ENCODE assay signal across 8 mouse cellular contexts in genomic region chr5:23711671-23712129, GRCm38 (mm10). TPM values are rescaled to one million over a fixed set of nuclear protein-coding genes. Genes with fewer than 3 reads are reported as not detected.
A peak's percentile ranks its signal among the peaks of the same experiment; 100 is the strongest.
DNase-seq lines count a peak whose midpoint lies in the region; ATAC-seq and TF ChIP-seq lines count a peak whose summit lies in the region.
"Not testable (repeated sequence)": the region's sequence is repeated elsewhere in the genome, so short reads cannot be mapped to it uniquely, and the experiment has no call there.

No protein-coding gene starts in this region.

- peak overlapping the region; percentile 79 for H3K4me2 ChIP-seq in heart, embryonic 16.5 days (ENCODE audit: low read depth, low read length)
- peak overlapping the region; percentile 71 for H3K4me2 ChIP-seq in kidney, embryonic 15.5 days
- H3K4me2 ChIP-seq in limb, embryonic 11.5 days (ENCODE audit: low read depth, severe bottlenecking) = peak overlapping the region; percentile 58

- peaks cover 45% of the 10 kb centered on the region for H3K36me3 ChIP-seq in forebrain, embryonic 10.5 days (replicated peaks)
- peaks cover 32% of the 10 kb centered on the region for H3K36me3 ChIP-seq in heart, embryonic 16.5 days (ENCODE audit: control insufficient read depth, insufficient read depth)
- peaks cover 42% of the 10 kb centered on the region for H3K36me3 ChIP-seq in kidney, embryonic 15.5 days
- peaks cover 33% of the 10 kb centered on the region for H3K36me3 ChIP-seq in limb, embryonic 11.5 days (ENCODE audit: control insufficient read depth, insufficient read depth, low read length)
- peaks cover 14% of the 10 kb centered on the region for H3K36me3 ChIP-seq in megakaryocyte, embryonic 14.5 days (replicated peaks; ENCODE audit: low read length)

- H3K27ac ChIP-seq in bone marrow macrophage, adult 2 months (ENCODE audit: insufficient read depth, low read depth, low read length) = peak overlapping the region; percentile 56
- peak overlapping the region; percentile 92 for H3K27ac ChIP-seq in forebrain, embryonic 10.5 days
- peak overlapping the region; percentile 73 for H3K27ac ChIP-seq in heart, embryonic 16.5 days (ENCODE audit: low read length)
- peak overlapping the region; percentile 82 for H3K27ac ChIP-seq in kidney, embryonic 15.5 days
- H3K27ac ChIP-seq in limb, embryonic 11.5 days (replicated peaks; ENCODE audit: low read depth, low read length) = not testable (repeated sequence)

- not testable (repeated sequence) for H3K4me1 ChIP-seq in bone marrow macrophage, adult 2 months (ENCODE audit: control insufficient read depth, insufficient read depth, low read length); heart, embryonic 16.5 days (ENCODE audit: control insufficient read depth, insufficient read depth, low read length); kidney, embryonic 15.5 days; limb, embryonic 11.5 days (ENCODE audit: control insufficient read depth, insufficient read depth, low read length)
- H3K4me1 ChIP-seq in forebrain, embryonic 10.5 days = peaks cover 13% of the 10 kb centered on the region
- peaks cover 23% of the 10 kb centered on the region for H3K4me1 ChIP-seq in megakaryocyte, embryonic 14.5 days

- 68% methylated on average over 6 of the region's 6 CpGs for WGBS in forebrain, embryonic 10.5 days
- 49% methylated on average over 6 of the region's 6 CpGs for WGBS in heart, embryonic 16.5 days
- WGBS in kidney, embryonic 15.5 days = 61% methylated on average over 6 of the region's 6 CpGs
- WGBS in limb, embryonic 11.5 days = 67% methylated on average over 6 of the region's 6 CpGs

- DNase-seq in CD4-positive, CD25-positive, alpha-beta regulatory T cell, adult 2 months (ENCODE audit: low read depth, low spot score) = peak; percentile 24
- not testable (repeated sequence) for DNase-seq in forebrain, embryonic 10.5 days (ENCODE audit: extremely low spot score, low spot score); limb, embryonic 11.5 days (ENCODE audit: low spot score)
- DNase-seq in right cerebral cortex, postnatal 14 days = peak; percentile 11

- not testable (repeated sequence) for TF ChIP-seq POLR2A in bone marrow macrophage, adult 2 months (IDR thresholded peaks at IDR 0.05; ENCODE audit: borderline replicate concordance, low read depth, low read length)

- peaks cover 44% of the 10 kb centered on the region for H3K9me3 ChIP-seq in forebrain, embryonic 10.5 days
- peaks cover 26% of the 10 kb centered on the region for H3K9me3 ChIP-seq in heart, embryonic 16.5 days (replicated peaks; ENCODE audit: control insufficient read depth, low read length)
- H3K9me3 ChIP-seq in kidney, embryonic 15.5 days (replicated peaks) = peaks cover 36% of the 10 kb centered on the region
- not testable (repeated sequence) for H3K9me3 ChIP-seq in limb, embryonic 11.5 days (ENCODE audit: control insufficient read depth, low read length)
- H3K9me3 ChIP-seq in megakaryocyte, embryonic 14.5 days = peaks cover 10% of the 10 kb centered on the region; the same call in 1 of the 2 replicates

- peak overlapping the region; percentile 82 for H3K9ac ChIP-seq in heart, embryonic 16.5 days (ENCODE audit: low read length)
- peak overlapping the region; percentile 71 for H3K9ac ChIP-seq in kidney, embryonic 15.5 days
- H3K9ac ChIP-seq in limb, embryonic 11.5 days (ENCODE audit: low read length) = peak overlapping the region; percentile 84

- peak overlapping the region; percentile 93 for H3K4me3 ChIP-seq in bone marrow macrophage, adult 2 months (ENCODE audit: insufficient read depth, low read length)
- H3K4me3 ChIP-seq in forebrain, embryonic 10.5 days = peak overlapping the region; percentile 75
- peak overlapping the region; percentile 73 for H3K4me3 ChIP-seq in heart, embryonic 16.5 days (ENCODE audit: low read length)
- peak overlapping the region; percentile 80 for H3K4me3 ChIP-seq in kidney, embryonic 15.5 days (replicated peaks)
- H3K4me3 ChIP-seq in limb, embryonic 11.5 days (ENCODE audit: low read depth, low read length) = peak overlapping the region; percentile 70
- H3K4me3 ChIP-seq in megakaryocyte, embryonic 14.5 days (replicated peaks) = peak overlapping the region; percentile 91

- H3K27me3 ChIP-seq in forebrain, embryonic 10.5 days (ENCODE audit: poor library complexity, severe bottlenecking); heart, embryonic 16.5 days (ENCODE audit: control insufficient read depth, insufficient read depth, low read length); kidney, embryonic 15.5 days; limb, embryonic 11.5 days (ENCODE audit: control insufficient read depth, insufficient read depth, low read length); megakaryocyte, embryonic 14.5 days (replicated peaks): not testable (repeated sequence)

- not testable (repeated sequence) for TF ChIP-seq CTCF in bone marrow macrophage, adult 2 months (IDR thresholded peaks at IDR 0.05; ENCODE audit: low read depth, low read length)

- ATAC-seq in heart, embryonic 16.5 days (replicated peaks; ENCODE audit: extremely low read depth, insufficient read depth, low FRiP score); kidney, embryonic 15.5 days (replicated peaks; ENCODE audit: low FRiP score); limb, embryonic 11.5 days (ENCODE audit: insufficient number of reproducible peaks, low FRiP score, low TSS enrichment, low read depth): not testable (repeated sequence)

RNA-seq across cellular contexts. Expression of gene Srpk2, which starts 27.3 kb away (rescaled TPM):
- polyA plus RNA-seq in bone marrow macrophage, adult 2 months (2012; ENCODE audit: insufficient read depth, insufficient read length, missing spikeins) = 33.0 and 34.8 TPM in 2 replicates
- polyA plus RNA-seq in forebrain, embryonic 10.5 days (2016; fragmentation: Nextera tagmentation; extraction: Ambion mirVana) = 51.8 and 58.1 TPM in 2 replicates
- 40.1 and 40.8 TPM in 2 replicates for polyA plus RNA-seq in heart, embryonic 16.5 days (2015; fragmentation: Nextera tagmentation; extraction: Ambion mirVana)
- polyA plus RNA-seq in kidney, embryonic 15.5 days (2015; fragmentation: Nextera tagmentation; extraction: Ambion mirVana) = 45.2 and 47.6 TPM in 2 replicates
- 57.2 and 61.0 TPM in 2 replicates for polyA plus RNA-seq in limb, embryonic 11.5 days (2014; fragmentation: Nextera tagmentation; extraction: Ambion mirVana)
- 1.5 TPM in 1 of 2 replicates, not detected in the other for polyA plus RNA-seq in megakaryocyte, embryonic 14.5 days (2012; ENCODE audit: insufficient read depth, low replicate concordance)

Comparison
In these comparisons a context has a peak if more than half of its experiments do, and no peak if none do; other contexts are left out.
1. RNA of gene Srpk2, which starts 27.3 kb away (polyA plus RNA-seq): 57.2 to 61.0 TPM in limb, embryonic 11.5 days, 51.8 to 58.1 TPM in forebrain, embryonic 10.5 days, 45.2 to 47.6 TPM in kidney, embryonic 15.5 days, 40.1 to 40.8 TPM in heart, embryonic 16.5 days and 33.0 to 34.8 TPM in bone marrow macrophage, adult 2 months; 1.5 TPM in megakaryocyte, embryonic 14.5 days; every median in the first group is over 10 times any median in the second.
2. Peak in every context shown above with its lines, with median percentiles within 50 percentile points of each other: H3K4me3 ChIP-seq, H3K4me2 ChIP-seq and H3K9ac ChIP-seq.